10 mouse cellular contexts compared by ENCODE assay signal in the genomic region with DNA sequence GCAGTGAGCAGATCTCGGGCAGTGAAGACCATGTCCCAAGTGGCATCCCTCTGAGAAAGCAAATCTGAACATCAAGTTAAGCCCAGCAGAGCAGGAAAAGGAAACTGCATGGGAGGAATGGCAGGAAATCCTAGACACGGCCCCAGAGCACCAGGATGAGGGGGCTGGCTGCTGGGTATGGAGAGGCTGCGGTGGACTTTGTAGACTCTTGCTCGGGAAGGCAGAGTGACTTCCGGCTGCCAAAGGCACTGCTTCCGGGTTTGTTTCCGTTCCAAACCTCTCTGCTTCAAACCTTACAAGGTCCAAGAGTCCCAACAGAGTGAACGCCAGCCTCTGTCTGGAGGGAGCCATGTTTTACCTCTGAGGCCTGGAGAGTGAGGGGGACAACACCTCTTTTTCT. TPM values are rescaled to one million over a fixed set of nuclear protein-coding genes. Genes with fewer than 3 reads are reported as not detected.
A peak's percentile ranks its signal among the peaks of the same experiment; 100 is the strongest.
DNase-seq lines count a peak whose midpoint lies in the region; ATAC-seq and TF ChIP-seq lines count a peak whose summit lies in the region.
"Had no signal": no experiment of that assay in that cellular context is flagged by ENCODE, and none has a peak within 500 bp of the region (broad histone marks: within the 10 kb centered on the region; RNA-seq: fewer than 3 reads in every experiment).

No protein-coding gene starts in this region.

- dilution Hi-C loops in CH12.LX (cut with MboI; ENCODE audit: extremely low pct_ligation_motif_present, extremely low pct_unique_long_range_greater_than_20kb, low sequenced_read_pairs) = no loop called here

- H3K9me3 ChIP-seq in CH12.LX (replicated peaks; ENCODE audit: low read length) = no peaks in the 10 kb centered on the region
- no peaks in the 10 kb centered on the region for H3K9me3 ChIP-seq in heart, embryonic 13.5 days
- no peaks in the 10 kb centered on the region for H3K9me3 ChIP-seq in midbrain, embryonic 13.5 days

- TF ChIP-seq POLR2A in CH12.LX (IDR thresholded peaks at IDR 0.05; ENCODE audit: low read depth, low read length) = peak; percentile 36

- no peak for ATAC-seq in heart, embryonic 13.5 days (ENCODE audit: extremely low read depth, insufficient number of reproducible peaks, low FRiP score, low TSS enrichment)
- no peak for ATAC-seq in midbrain, embryonic 13.5 days

- peak overlapping the region; percentile 80 for H3K4me2 ChIP-seq in CH12.LX (ENCODE audit: insufficient read depth, low read depth, poor library complexity, severe bottlenecking)
- H3K4me2 ChIP-seq in heart, embryonic 13.5 days = no peak overlapping the region
- no peak overlapping the region for H3K4me2 ChIP-seq in midbrain, embryonic 13.5 days (replicated peaks)

- peak overlapping the region; percentile 82 for H3K9ac ChIP-seq in CH12.LX (ENCODE audit: insufficient read depth, low read depth)
- no peak overlapping the region for H3K9ac ChIP-seq in heart, embryonic 13.5 days
- H3K9ac ChIP-seq in midbrain, embryonic 13.5 days (replicated peaks) = no peak overlapping the region

- DNase-seq in B cell, adult 2 months = peak; percentile 30 to 33
- DNase-seq in CH12.LX (ENCODE audit: extremely low read depth) = no peak
- DNase-seq in kidney, postnatal 25 days = peak; percentile 43 to 79
- no peak for DNase-seq in layer of hippocampus, postnatal 36 days
- no peak for DNase-seq in cerebellum, postnatal 36 days
- no peak for DNase-seq in right cerebral cortex, postnatal 36 days (ENCODE audit: low spot score in 2 of 2)

- H3K4me1 ChIP-seq in CH12.LX (ENCODE audit: control insufficient read depth in 1 of 2, insufficient read depth in 2 of 2) = peaks cover 44 to 73% of the 10 kb centered on the region in 2 experiments
- H3K4me1 ChIP-seq in heart, embryonic 13.5 days = peaks cover 89% of the 10 kb centered on the region
- H3K4me1 ChIP-seq in midbrain, embryonic 13.5 days (replicated peaks) = no peaks in the 10 kb centered on the region; the same call in 1 of the 2 replicates

- H3K27ac ChIP-seq in CH12.LX (ENCODE audit: insufficient read depth, low read depth) = peak overlapping the region; percentile 93
- peak overlapping the region; percentile 58 for H3K27ac ChIP-seq in heart, embryonic 13.5 days (replicated peaks)
- no peak overlapping the region for H3K27ac ChIP-seq in midbrain, embryonic 13.5 days

- H3K79me2 ChIP-seq in CH12.LX (replicated peaks; ENCODE audit: control insufficient read depth, extremely low read depth, insufficient read depth, poor library complexity, severe bottlenecking) = peaks cover 62% of the 10 kb centered on the region

- no peak for TF ChIP-seq RAD21 in CH12.LX (IDR thresholded peaks at IDR 0.05; ENCODE audit: low read depth, low read length)

- no peaks in the 10 kb centered on the region for H3K27me3 ChIP-seq in CH12.LX (replicated peaks)
- H3K27me3 ChIP-seq in heart, embryonic 13.5 days (replicated peaks) = no peaks in the 10 kb centered on the region
- no peaks in the 10 kb centered on the region for H3K27me3 ChIP-seq in midbrain, embryonic 13.5 days

- in situ Hi-C loops in CH12.LX (cut with MboI; ENCODE audit: low pct_ligation_motif_present, low pct_unique_long_range_greater_than_20kb, low sequenced_read_pairs) = no loop called here

- no peak for TF ChIP-seq CTCF in CH12.LX (conservative IDR thresholded peaks at IDR 0.05 in 1 of 2, IDR thresholded peaks at IDR 0.05 in 1 of 2; ENCODE audit: low read depth in 2 of 2, low read length in 2 of 2)

- 70% methylated on average over 8 of the region's 8 CpGs for WGBS in heart, embryonic 13.5 days
- 86% methylated on average over 8 of the region's 8 CpGs for WGBS in midbrain, embryonic 13.5 days

- peak overlapping the region; percentile 10 to 59 (median 49) for H3K4me3 ChIP-seq in CH12.LX (replicated peaks in 1 of 3; ENCODE audit: low read depth in 2 of 3, low read length in 2 of 3, poor library complexity in 1 of 3)
- no peak overlapping the region for H3K4me3 ChIP-seq in heart, embryonic 13.5 days
- no peak overlapping the region for H3K4me3 ChIP-seq in midbrain, embryonic 13.5 days (replicated peaks)
- H3K4me3 ChIP-seq: erythroblast, embryonic 14.5 days had no signal

- H3K36me3 ChIP-seq in CH12.LX (replicated peaks in 1 of 2; ENCODE audit: control insufficient read depth in 1 of 2, insufficient read depth in 1 of 2, low read length in 1 of 2) = peaks cover 0 to 18% of the 10 kb centered on the region in 2 experiments
- H3K36me3 ChIP-seq in heart, embryonic 13.5 days = no peaks in the 10 kb centered on the region
- no peaks in the 10 kb centered on the region for H3K36me3 ChIP-seq in midbrain, embryonic 13.5 days

- no peak for TF ChIP-seq EP300 in CH12.LX (IDR thresholded peaks at IDR 0.05; ENCODE audit: low read length)

TF ChIP-seq in CH12.LX, 34 proteins besides CTCF, POLR2A, EP300 and RAD21:
- TF ChIP-seq ZKSCAN1 (IDR thresholded peaks at IDR 0.05; ENCODE audit: borderline replicate concordance, low read depth, low read length) = no peak
- TF ChIP-seq TCF12 (IDR thresholded peaks at IDR 0.05; ENCODE audit: low read depth, low read length) = 0 out of 2 replicates have a peak, but pooled peaks have one; percentile 38
- TF ChIP-seq CHD1 (IDR thresholded peaks at IDR 0.05; ENCODE audit: low read depth, low read length) = peak; percentile 80; the same call in 1 of the 2 replicates
- TF ChIP-seq ELF1 (IDR thresholded peaks at IDR 0.05; ENCODE audit: low read depth, low read length) = peak; percentile 89
- no peak; the same call in 1 of the 2 replicates for TF ChIP-seq ZMIZ1 (IDR thresholded peaks at IDR 0.05; ENCODE audit: low read depth, low read length)
- TF ChIP-seq UBTF (IDR thresholded peaks at IDR 0.05; ENCODE audit: low read depth, low read length) = 0 out of 2 replicates have a peak, but pooled peaks have one; percentile 35
- 0 out of 2 replicates have a peak, but pooled peaks have one; percentile 19 for TF ChIP-seq KAT2A (IDR thresholded peaks at IDR 0.05; ENCODE audit: insufficient replicate concordance, low read length)
- 0 out of 2 replicates have a peak, but pooled peaks have one; percentile 40 for TF ChIP-seq TBP (conservative IDR thresholded peaks at IDR 0.05; ENCODE audit: low read depth, low read length)
- no peak for TF ChIP-seq MYC (IDR thresholded peaks at IDR 0.05; ENCODE audit: low read depth, low read length)
- peak; percentile 13; the same call in 1 of the 2 replicates for TF ChIP-seq ETS1 (conservative IDR thresholded peaks at IDR 0.05; ENCODE audit: low read depth, low read length)
- TF ChIP-seq HCFC1 (IDR thresholded peaks at IDR 0.05; ENCODE audit: low read depth, low read length) = peak; percentile 52; the same call in 1 of the 2 replicates
- TF ChIP-seq USF1 (IDR thresholded peaks at IDR 0.05; ENCODE audit: low read depth, low read length) = no peak
- TF ChIP-seq ZC3H11A (IDR thresholded peaks at IDR 0.05; ENCODE audit: low read depth, low read length) = no peak

RNA-seq across cellular contexts. Expression of a gene that starts 16.2 kb away (rescaled TPM):
- total RNA-seq in CH12.LX (2012; rRNA removed) (55.8 and 67.2 TPM in 2 replicates), CH12.LX (2014; rRNA removed) (46.9 and 52.0 TPM in 2 replicates)
- 38.4 and 40.5 TPM in 2 replicates for polyA plus RNA-seq in CH12.LX (2012; ENCODE audit: insufficient read length, low read depth)
- polyA plus RNA-seq in heart, embryonic 13.5 days (2015; fragmentation: Nextera tagmentation; extraction: Ambion mirVana) = 30.9 and 32.5 TPM in 2 replicates
- total RNA-seq in layer of hippocampus, postnatal 36 days (2021) = 1 to 10 TPM; 1.7 to 2.6 TPM
- polyA plus RNA-seq in midbrain, embryonic 13.5 days (2015; fragmentation: Nextera tagmentation; extraction: Ambion mirVana) = 4.8 and 5.0 TPM in 2 replicates

RNA-seq across cellular contexts. Expression of a gene that starts 49.8 kb away (rescaled TPM):
- not detected in 2 replicates for total RNA-seq in CH12.LX (2012; rRNA removed)
- not detected in 2 replicates for total RNA-seq in CH12.LX (2014; rRNA removed)
- polyA plus RNA-seq in CH12.LX (2012; ENCODE audit: insufficient read length, low read depth) = not detected in 2 replicates
- polyA plus RNA-seq in heart, embryonic 13.5 days (2015; fragmentation: Nextera tagmentation; extraction: Ambion mirVana) = not detected in 2 replicates
- not detected for total RNA-seq in layer of hippocampus, postnatal 36 days (2021)
- polyA plus RNA-seq in midbrain, embryonic 13.5 days (2015; fragmentation: Nextera tagmentation; extraction: Ambion mirVana) = not detected in 2 replicates
- polyA plus RNA-seq: erythroblast, embryonic 14.5 days; intestine, embryonic 14.5 days had no signal

Comparison
In these comparisons a context has a peak if more than half of its experiments do, and no peak if none do; other contexts are left out.
1. DNase-seq: peak in B cell, adult 2 months (2 of 2) and kidney, postnatal 25 days (2 of 2); none in CH12.LX (single experiment), layer of hippocampus, postnatal 36 days (0 of 2), cerebellum, postnatal 36 days (0 of 2) and right cerebral cortex, postnatal 36 days (0 of 2).
2. H3K4me3 ChIP-seq: peak in CH12.LX (3 of 3); none in heart, embryonic 13.5 days (single experiment) and midbrain, embryonic 13.5 days (single experiment).